Mouse (Mus musculus) G1E (cell line): ENCODE measurements around the gene Catsperz.

ENCODE experiments used
- CTCF ChIP-seq: IDR thresholded peaks from 2 replicates; pipeline ENCODE4 v1.5.1; 2012; ENCODE audit warnings: low read depth, low read length, inconsistent platforms, mixed read lengths
- GATA1 ChIP-seq: IDR thresholded peaks from 2 replicates; pipeline ENCODE4 v1.6.1; 2012; ENCODE audit warnings: borderline replicate concordance, low read length, inconsistent platforms, mixed read lengths
- GATA2 ChIP-seq: IDR thresholded peaks from 2 replicates; pipeline ENCODE4 v1.6.1; 2012; ENCODE audit warnings: low read depth, low read length, inconsistent platforms, borderline replicate concordance
- POLR2AphosphoS5 ChIP-seq: IDR thresholded peaks from 2 replicates; pipeline ENCODE4 v1.6.1; 2012; ENCODE audit warnings: low read depth, low read length, inconsistent platforms; ENCODE audit not compliant: insufficient replicate concordance
- TAL1 ChIP-seq: conservative IDR thresholded peaks from 2 replicates; pipeline ENCODE4 v1.6.1; 2012; ENCODE audit warnings: low read depth, low read length, inconsistent platforms, mixed read lengths

DNA sequence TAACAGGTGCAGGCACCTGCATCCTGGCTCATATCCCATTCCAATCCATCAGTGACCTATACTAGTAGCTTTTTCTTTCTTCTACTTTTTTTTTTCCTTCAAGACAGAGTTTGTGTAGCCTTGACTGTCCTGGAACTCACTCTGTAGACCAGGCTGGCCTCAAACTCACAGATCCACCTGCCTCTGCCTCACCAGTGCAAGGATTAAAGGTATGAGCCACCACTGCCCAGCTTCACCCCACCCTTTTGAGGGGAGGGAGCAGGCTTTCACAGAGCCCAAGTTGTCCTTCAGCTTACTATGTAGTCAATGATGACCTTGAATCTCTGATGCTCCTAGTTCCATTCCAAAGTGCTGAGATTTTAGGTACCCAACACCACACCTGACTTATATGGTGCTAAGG lies 5.7 kb downstream of the Catsperz start:
- no peak for TF ChIP-seq CTCF
- no peak for TF ChIP-seq GATA2
- no peak for TF ChIP-seq TAL1
- TF ChIP-seq GATA1: no peak
- TF ChIP-seq POLR2AphosphoS5: no peak
